Mouse (Mus musculus): Measurements from ENCODE around the gene Gm10591.
"Not testable (repeated sequence)": the region's sequence is repeated elsewhere in the genome, so short reads cannot be mapped to it uniquely, and the experiment has no call there.

- not testable (repeated sequence) for TF ChIP-seq CTCF, EP300 (IDR thresholded peaks at IDR 0.05; ENCODE audit: low read depth)
Measured at GRCm38 (mm10) chr4:42654951-42655350, 43.0 kb downstream of the Gm10591 start, which contains the start of gene Ccl27b.

Measured in liver, embryonic 14.5 days (tissue).